Mouse (Mus musculus) MEL (cell line): ENCODE measurements around the gene Mtmr14. TPM values are rescaled to one million over a fixed set of nuclear protein-coding genes. Genes with fewer than 3 reads are reported as not detected.
A peak's percentile ranks its signal among the peaks of the same experiment; 100 is the strongest.

Source experiments
- DNase-seq: peaks from one replicate; pipeline ENCODE4 v3.0.0; 2011; ENCODE audit warnings: low read depth, low spot score
- H3K27ac ChIP-seq: 2 replicates; pipeline ENCODE4 v1.5.1; 2012; ENCODE audit warnings: low read depth, mild to moderate bottlenecking, control low read depth, low read length, moderate library complexity; ENCODE audit not compliant: control insufficient read depth
- H3K27me3 ChIP-seq, 2 experiments: fragments of 150-350 bp in 1 of 2; sonication (generic) in 1 of 2; 2 replicates each; pipeline ENCODE4 v1.6.1; 2012; ENCODE audit warnings: low read length in 2 of 2, mild to moderate bottlenecking in 2 of 2, improper control_type of control experiment in 1 of 2, moderate library complexity in 1 of 2; ENCODE audit not compliant: insufficient read depth in 2 of 2, control insufficient read depth in 1 of 2
- H3K36me3 ChIP-seq, 2 experiments: 2 replicates each; pipeline ENCODE4 v1.6.1; 2012 to 2014; ENCODE audit warnings: low read length in 2 of 2, improper control_type of control experiment in 1 of 2, inconsistent platforms in 1 of 2, mild to moderate bottlenecking in 1 of 2; ENCODE audit not compliant: insufficient read depth in 2 of 2, control insufficient read depth in 1 of 2
- H3K4me1 ChIP-seq, 2 experiments: fragments of 150-350 bp in 1 of 2; sonication (generic) in 1 of 2; 2 replicates each; pipeline ENCODE4 v1.6.1; 2012; ENCODE audit warnings: low read length in 2 of 2, improper control_type of control experiment in 1 of 2, mild to moderate bottlenecking in 1 of 2; ENCODE audit not compliant: insufficient read depth in 2 of 2, control insufficient read depth in 1 of 2
- H3K4me3 ChIP-seq, 2 experiments: fragments of 150-350 bp in 1 of 2; sonication (generic) in 1 of 2; 2 replicates each; pipeline ENCODE4 v1.5.1; 2012; ENCODE audit warnings: low read depth in 2 of 2, low read length in 2 of 2, mild to moderate bottlenecking in 2 of 2, moderate library complexity in 2 of 2, control low read depth in 1 of 2, improper control_type of control experiment in 1 of 2; ENCODE audit not compliant: control insufficient read depth in 1 of 2, insufficient read depth in 1 of 2
- H3K79me2 ChIP-seq: 2 replicates; pipeline ENCODE4 v1.6.1; 2012; ENCODE audit warnings: mild to moderate bottlenecking, low read length, moderate library complexity; ENCODE audit not compliant: control insufficient read depth, poor library complexity, insufficient read depth
- H3K9ac ChIP-seq: 2 replicates; pipeline ENCODE4 v1.6.1; 2012; ENCODE audit warnings: low read depth, mild to moderate bottlenecking, control low read depth, low read length, moderate library complexity; ENCODE audit not compliant: control insufficient read depth, poor library complexity, severe bottlenecking
- H3K9me3 ChIP-seq: fragments of 150-350 bp; sonication (generic); replicated peaks from 2 replicates; pipeline ENCODE4 v1.6.1; 2012; ENCODE audit warnings: mild to moderate bottlenecking, low read length, improper control_type of control experiment, moderate library complexity; ENCODE audit not compliant: insufficient read depth
- CHD2 ChIP-seq: IDR thresholded peaks from 2 replicates; pipeline ENCODE4 v1.6.1; 2011; ENCODE audit warnings: low read length, improper control_type of control experiment
- CTCF ChIP-seq, 3 experiments: IDR thresholded peaks in 2 of 3; conservative IDR thresholded peaks in 1 of 3; 2 replicates each; pipeline ENCODE4 v1.5.1; 2011 to 2012; ENCODE audit warnings: low read length in 3 of 3, low read depth in 2 of 3, mild to moderate bottlenecking in 2 of 3, improper control_type of control experiment in 1 of 3, inconsistent platforms in 1 of 3, mixed read lengths in 1 of 3, moderate library complexity in 1 of 3; ENCODE audit not compliant: control insufficient read depth in 1 of 3, insufficient read depth in 1 of 3, poor library complexity in 1 of 3, severe bottlenecking in 1 of 3
- MAX ChIP-seq: IDR thresholded peaks from 2 replicates; pipeline ENCODE4 v1.6.1; 2011; ENCODE audit warnings: low read length, improper control_type of control experiment
- MEF2A ChIP-seq: IDR thresholded peaks from 2 replicates; pipeline ENCODE4 v1.6.1; 2014; ENCODE audit warnings: low read depth, mild to moderate bottlenecking, inconsistent platforms, low read length, improper control_type of control experiment; ENCODE audit not compliant: poor library complexity, insufficient replicate concordance, severe bottlenecking; ENCODE audit errors: extremely low read depth
- POLR2A ChIP-seq, 2 experiments: IDR thresholded peaks; 2 replicates each; pipeline ENCODE4 v1.6.1; 2011 to 2012; ENCODE audit warnings: low read length in 2 of 2, mild to moderate bottlenecking in 2 of 2, control low read depth in 1 of 2, improper control_type of control experiment in 1 of 2, low read depth in 1 of 2, moderate library complexity in 1 of 2; ENCODE audit not compliant: control insufficient read depth in 1 of 2, insufficient read depth in 1 of 2, poor library complexity in 1 of 2
- POLR2AphosphoS5 ChIP-seq: IDR thresholded peaks from 2 replicates; pipeline ENCODE4 v1.6.1; 2012; ENCODE audit warnings: low read depth, borderline replicate concordance, mild to moderate bottlenecking, inconsistent platforms, low read length, moderate library complexity, mixed read lengths
- RAD21 ChIP-seq: IDR thresholded peaks from 2 replicates; pipeline ENCODE4 v1.6.1; 2011; ENCODE audit warnings: mild to moderate bottlenecking, low read depth, low read length, improper control_type of control experiment
- SMC3 ChIP-seq: IDR thresholded peaks from 2 replicates; pipeline ENCODE4 v1.6.1; 2011; ENCODE audit warnings: low read depth, low read length, improper control_type of control experiment
- UBTF ChIP-seq: IDR thresholded peaks from 2 replicates; pipeline ENCODE4 v1.6.1; 2012; ENCODE audit warnings: low read depth, mild to moderate bottlenecking, inconsistent platforms, low read length, improper control_type of control experiment, moderate library complexity, borderline replicate concordance; ENCODE audit not compliant: insufficient read depth
- ZC3H11A ChIP-seq: IDR thresholded peaks from 2 replicates; pipeline ENCODE4 v1.6.1; 2012; ENCODE audit warnings: low read depth, mild to moderate bottlenecking, inconsistent platforms, low read length, improper control_type of control experiment
- ZMIZ1 ChIP-seq: IDR thresholded peaks from 2 replicates; pipeline ENCODE4 v1.6.1; 2012; ENCODE audit warnings: low read depth, mild to moderate bottlenecking, inconsistent platforms, low read length, improper control_type of control experiment, moderate library complexity
- polyA plus RNA-seq, 2 experiments: library from polyadenylated mRNA; stranded (reverse) in 1 of 2; unstranded in 1 of 2; fragments of >175 nt in 1 of 2; fragments of >200 nt in 1 of 2; gene quantifications; 2 replicates each; pipeline versions ENCODE4 v1.2.1 to v1.2.4; 2012; ENCODE audit warnings: low replicate concordance in 2 of 2, low read depth in 1 of 2; ENCODE audit not compliant: insufficient read length in 2 of 2, insufficient read depth in 1 of 2, missing spikeins in 1 of 2
- total RNA-seq: library from RNA; depleted of rRNA; stranded (reverse); fragments of 300-350 nt; gene quantifications from 2 replicates; pipeline ENCODE4 v1.2.3, GENCODE M21; 2012

Mtmr14 gene
- total and polyA plus RNA-seq, 3 experiments, result 11.4 to 24.5 TPM; not detected in 1

DNA sequence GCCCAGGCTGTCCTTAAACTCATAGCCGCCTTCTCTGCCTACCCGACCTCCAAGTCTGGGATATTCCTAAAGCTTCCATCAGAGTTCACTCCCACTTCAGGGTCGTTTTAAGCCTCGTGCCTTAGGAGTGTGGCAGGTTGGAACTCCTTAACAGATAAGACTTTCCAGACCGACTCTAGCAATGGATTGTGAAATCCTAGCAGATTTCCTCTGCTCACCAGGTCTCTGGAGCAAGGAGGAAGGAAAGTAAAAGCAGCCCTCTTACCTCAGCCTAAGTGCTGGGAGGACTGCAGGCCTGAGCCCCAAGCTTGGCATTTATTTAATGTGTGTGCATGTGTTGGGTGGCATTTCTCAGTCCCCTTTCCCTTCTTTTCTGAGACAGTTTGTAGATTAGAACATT lies 13.1 kb downstream of the Mtmr14 start:
- no peak overlapping the region for H3K27ac ChIP-seq
- no peak for DNase-seq
- no peaks in the 10 kb centered on the region for H3K9me3 ChIP-seq
- H3K36me3 ChIP-seq, result peaks cover 0 to 6% of the 10 kb centered on the region in 2 experiments; a peak in 3 of 4 replicates
- no peaks in the 10 kb centered on the region for H3K79me2 ChIP-seq
- H3K4me1 ChIP-seq, result peaks cover 2 to 8% of the 10 kb centered on the region in 2 experiments; a peak in 2 of 4 replicates
- H3K4me3 ChIP-seq, result no peak overlapping the region
- H3K27me3 ChIP-seq, result no peaks in the 10 kb centered on the region
- no peak for TF ChIP-seq UBTF
- TF ChIP-seq POLR2AphosphoS5, result no peak
- H3K9ac ChIP-seq, result no peak overlapping the region

DNA sequence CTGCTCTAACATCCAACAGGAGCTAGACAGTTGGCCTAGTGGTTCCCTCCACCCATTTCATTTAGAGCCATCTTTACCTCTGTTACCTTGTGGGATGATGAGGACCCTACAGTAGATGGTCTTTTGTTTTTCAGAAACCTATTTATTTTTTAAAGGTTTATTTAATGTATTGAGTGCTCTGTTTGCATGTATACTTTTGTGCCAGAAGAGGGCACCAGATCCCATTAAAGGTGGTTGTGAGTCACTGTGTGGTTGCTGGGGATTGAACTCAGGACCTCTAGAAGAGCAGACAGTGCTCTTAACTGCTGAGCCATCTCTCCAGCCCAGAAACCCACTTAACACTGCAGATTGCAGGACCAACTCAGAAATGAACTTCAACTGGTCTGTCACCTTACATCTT lies 14.3 kb downstream of the Mtmr14 start:
- H3K9ac ChIP-seq, result no peak overlapping the region
- no peaks in the 10 kb centered on the region for H3K9me3 ChIP-seq
- no peaks in the 10 kb centered on the region for H3K27me3 ChIP-seq
- H3K36me3 ChIP-seq, result peaks cover 0 to 3% of the 10 kb centered on the region in 2 experiments; a peak in 1 of 4 replicates
- H3K4me3 ChIP-seq, result no peak overlapping the region
- no peaks in the 10 kb centered on the region for H3K79me2 ChIP-seq
- H3K4me1 ChIP-seq, result no peaks in the 10 kb centered on the region
- peak; percentile 56 for DNase-seq
- H3K27ac ChIP-seq, result no peak overlapping the region
- TF ChIP-seq CHD2 (no peak), CTCF (IDR thresholded peaks at IDR 0.05 in 2 of 3, conservative IDR thresholded peaks at IDR 0.05 in 1 of 3; ENCODE audit: control insufficient read depth in 1 of 3, insufficient read depth in 1 of 3, low read depth in 2 of 3, low read length in 3 of 3, poor library complexity in 1 of 3, severe bottlenecking in 1 of 3) (peak; percentile 27 to 49 (median 36)), MEF2A (no peak), SMC3 (peak; percentile 52), ZC3H11A (peak; percentile 19; the same call in 1 of the 2 replicates), POLR2A (IDR thresholded peaks at IDR 0.05; ENCODE audit: control insufficient read depth in 1 of 2, insufficient read depth in 1 of 2, low read depth in 1 of 2, low read length in 2 of 2, poor library complexity in 1 of 2) (no peak), RAD21 (peak; percentile 54)

DNA sequence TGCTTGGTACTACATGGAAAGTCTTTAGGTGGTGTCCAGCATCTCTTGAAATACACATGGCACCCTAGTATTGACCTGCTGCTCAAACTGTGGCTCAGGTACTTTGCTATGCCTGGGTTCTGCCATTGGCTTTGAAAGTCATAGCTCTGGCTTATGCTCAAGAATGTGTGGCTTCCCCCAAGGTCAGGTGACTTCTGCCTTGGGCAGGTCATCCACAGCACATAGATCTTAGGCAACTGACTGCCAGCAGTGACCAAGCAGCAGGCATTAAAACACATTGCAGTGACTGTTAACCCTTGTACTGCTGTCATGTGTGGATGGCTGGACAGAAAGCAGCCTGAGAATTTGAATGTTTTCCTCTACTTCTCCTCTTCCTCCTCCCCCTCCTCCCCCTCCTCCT lies 17.3 kb downstream of the Mtmr14 start:
- Histone ChIP-seq H3K9me3 (no peaks in the 10 kb centered on the region), H3K9ac (no peak overlapping the region), H3K79me2 (no peaks in the 10 kb centered on the region), H3K4me1 (no peaks in the 10 kb centered on the region), H3K27ac (no peak overlapping the region), H3K27me3 (no peaks in the 10 kb centered on the region), H3K4me3 (no peak overlapping the region), H3K36me3 (peaks cover 0 to 4% of the 10 kb centered on the region in 2 experiments; a peak in 1 of 4 replicates)
- TF ChIP-seq ZMIZ1, result no peak
- no peak for TF ChIP-seq MAX
- no peak for TF ChIP-seq ZC3H11A
- DNase-seq, result no peak
